Mouse (Mus musculus): ENCODE measurements at regions not wholly inside any gene's neighbourhood (a gene's known extent, or its start where the extent isn't known, plus 50 kb on each side); places are given as distances from the start of the nearest gene placed in this dataset.

- DNase-seq (ENCODE audit: low read depth): no peak
Measured at GRCm38 (mm10) chr14:24829001-24829400, 342.1 kb downstream of the Rps24 start.

- no peak for DNase-seq (ENCODE audit: low read depth)
Measured at GRCm38 (mm10) chr14:24833211-24833610, 346.3 kb downstream of the Rps24 start.

GRCm38 (mm10) chr14:24838219-24838618 lies 351.3 kb downstream of the Rps24 start:
- no peak for DNase-seq (ENCODE audit: low read depth)

GRCm38 (mm10) chr14:24839056-24839455 lies 352.1 kb downstream of the Rps24 start:
- no peak for DNase-seq (ENCODE audit: low read depth)

GRCm38 (mm10) chr14:24841715-24842496 lies 355.0 kb downstream of the Rps24 start:
- DNase-seq (ENCODE audit: low read depth): no peak

- DNase-seq (ENCODE audit: low read depth): no peak
Measured at GRCm38 (mm10) chr14:24843626-24844025, 356.7 kb downstream of the Rps24 start.

- no peak for DNase-seq (ENCODE audit: low read depth)
Measured at GRCm38 (mm10) chr14:24850491-24850890, 363.6 kb downstream of the Rps24 start.

GRCm38 (mm10) chr14:24854459-24854858 lies 367.5 kb downstream of the Rps24 start:
- no peak for DNase-seq (ENCODE audit: low read depth)

- no peak for DNase-seq (ENCODE audit: low read depth)
Measured at GRCm38 (mm10) chr14:24862171-24862570, 375.2 kb downstream of the Rps24 start.

GRCm38 (mm10) chr14:24862661-24863060 lies 375.7 kb downstream of the Rps24 start:
- no peak for DNase-seq (ENCODE audit: low read depth)

- DNase-seq (ENCODE audit: low read depth): no peak
Measured at GRCm38 (mm10) chr14:24863116-24863515, 376.2 kb downstream of the Rps24 start.

GRCm38 (mm10) chr14:24865579-24866230 lies 378.8 kb downstream of the Rps24 start:
- DNase-seq (ENCODE audit: low read depth): peak; percentile 44

GRCm38 (mm10) chr14:24867816-24868215 lies 380.9 kb downstream of the Rps24 start:
- DNase-seq (ENCODE audit: low read depth): no peak

- no peak for DNase-seq (ENCODE audit: low read depth)
Measured at GRCm38 (mm10) chr14:24868756-24869155, 381.8 kb downstream of the Rps24 start.

GRCm38 (mm10) chr14:24870246-24870645 lies 383.3 kb downstream of the Rps24 start:
- DNase-seq (ENCODE audit: low read depth): no peak

GRCm38 (mm10) chr14:24871392-24871998 lies 384.6 kb downstream of the Rps24 start:
- no peak for DNase-seq (ENCODE audit: low read depth)

GRCm38 (mm10) chr14:24872931-24873330 lies 386.0 kb downstream of the Rps24 start:
- DNase-seq (ENCODE audit: low read depth): no peak

- DNase-seq (ENCODE audit: low read depth): no peak
Measured at GRCm38 (mm10) chr14:24873406-24873805, 386.5 kb downstream of the Rps24 start.

GRCm38 (mm10) chr14:24874426-24875155 lies 387.7 kb downstream of the Rps24 start:
- no peak for DNase-seq (ENCODE audit: low read depth)

- DNase-seq (ENCODE audit: low read depth): no peak
Measured at GRCm38 (mm10) chr14:24875156-24875545, 388.2 kb downstream of the Rps24 start.

GRCm38 (mm10) chr14:24875934-24876333 lies 389.0 kb downstream of the Rps24 start:
- DNase-seq (ENCODE audit: low read depth): no peak

- no peak for DNase-seq (ENCODE audit: low read depth)
Measured at GRCm38 (mm10) chr14:24876508-24876907, 389.6 kb downstream of the Rps24 start.
